Mouse (Mus musculus) C2C12 (cell line): ENCODE results near the gene Gm12216.

Experiments
- CTCF ChIP-seq: IDR thresholded peaks from one replicate; pipeline ENCODE4 v1.5.1; 2011; ENCODE audit not compliant: control insufficient read depth, insufficient read depth, insufficient read length
- FOSL1 ChIP-seq: IDR thresholded peaks from one replicate; pipeline ENCODE4 v1.8.0; 2011; ENCODE audit warnings: mild to moderate bottlenecking, low read length; ENCODE audit not compliant: poor library complexity, insufficient read depth, severe bottlenecking
- MAX ChIP-seq: IDR thresholded peaks from one replicate; pipeline ENCODE4 v1.6.1; 2011; ENCODE audit warnings: mild to moderate bottlenecking, control low read depth
- MYOD1 ChIP-seq: IDR thresholded peaks from one replicate; pipeline ENCODE4 v1.6.1; 2011; ENCODE audit warnings: low read depth; ENCODE audit not compliant: control insufficient read depth, insufficient read length
- MYOG ChIP-seq: IDR thresholded peaks from one replicate; pipeline ENCODE4 v1.6.1; 2011; ENCODE audit not compliant: control insufficient read depth, insufficient read length; ENCODE audit errors: extremely low read depth
- USF1 ChIP-seq: IDR thresholded peaks from one replicate; pipeline ENCODE4 v1.6.1; 2011; ENCODE audit warnings: low read depth, mild to moderate bottlenecking, control low read depth, moderate library complexity

- TF ChIP-seq CTCF (no peak), MAX (no peak), MYOD1 (no peak), USF1 (no peak), FOSL1 (no peak), MYOG (no peak)
Observed at GRCm38 (mm10) chr11:53888242-53888641, 29.2 kb upstream of the Gm12216 start.
